Mouse (Mus musculus): ENCODE data around the gene Ttpal. TPM values are rescaled to one million over a fixed set of nuclear protein-coding genes. Genes with fewer than 3 reads are reported as not detected.
"Not testable (repeated sequence)": the region's sequence is repeated elsewhere in the genome, so short reads cannot be mapped to it uniquely, and the experiment has no call there.

Ttpal gene
- polyA plus RNA-seq, 1 experiment from 2014 or later, result 35.7 TPM

- ATAC-seq (ENCODE audit: low FRiP score, low TSS enrichment), result no peak
- H3K27me3 ChIP-seq (ENCODE audit: insufficient read depth, low read length), result no peaks in the 10 kb centered on the region
- no peak overlapping the region for H3K9ac ChIP-seq (replicated peaks; ENCODE audit: low read length)
- 75% methylated on average over 3 of the region's 3 CpGs for WGBS
- H3K27ac ChIP-seq (ENCODE audit: low read length), result no peak overlapping the region
- no peaks in the 10 kb centered on the region for H3K9me3 ChIP-seq (ENCODE audit: low read length)
- H3K4me2 ChIP-seq (replicated peaks; ENCODE audit: low read depth, low read length), result no peak overlapping the region
- H3K4me1 ChIP-seq (ENCODE audit: insufficient read depth, low read length), result no peaks in the 10 kb centered on the region
- peaks cover 57% of the 10 kb centered on the region for H3K36me3 ChIP-seq (ENCODE audit: insufficient read depth, low read length)
- no peak overlapping the region for H3K4me3 ChIP-seq (ENCODE audit: low read length)
Measured at GRCm38 (mm10) chr2:163616652-163617227, 14.6 kb downstream of the Ttpal start.

DNA sequence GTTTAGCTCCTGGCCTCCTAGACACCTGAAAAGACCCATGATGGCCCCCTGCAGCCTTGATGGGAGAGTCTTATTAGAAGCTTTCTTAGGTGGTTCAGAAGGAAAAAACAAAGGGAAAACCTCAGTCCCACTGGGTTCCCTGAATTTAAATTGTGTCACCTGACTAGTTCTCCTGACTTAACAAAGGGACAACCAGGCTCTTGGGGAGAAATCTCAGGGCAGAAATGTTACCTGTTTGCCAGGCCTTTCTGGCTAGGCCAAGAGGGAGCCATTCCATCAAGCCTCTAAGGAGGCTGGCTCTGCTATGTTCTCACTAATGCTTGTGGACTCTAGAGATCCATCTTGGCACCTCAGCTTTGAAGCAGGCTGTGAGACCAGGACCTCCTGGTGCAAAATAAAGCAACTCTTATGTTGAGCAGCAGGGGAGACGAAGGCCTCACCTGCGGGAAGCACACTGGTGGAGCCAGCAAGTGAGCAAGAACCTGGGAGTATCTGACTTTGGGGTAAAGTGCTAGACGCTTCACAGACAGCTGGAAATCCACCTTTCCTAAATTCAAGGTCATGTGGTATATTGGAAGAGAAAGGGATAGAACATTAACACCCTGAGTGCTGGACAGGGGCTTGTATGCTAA lies 15.2 kb downstream of the Ttpal start:
- Histone ChIP-seq H3K9ac (replicated peaks; ENCODE audit: low read length) (no peak overlapping the region), H3K27me3 (ENCODE audit: insufficient read depth, low read length) (no peaks in the 10 kb centered on the region), H3K4me3 (ENCODE audit: low read length) (no peak overlapping the region), H3K27ac (ENCODE audit: low read length) (no peak overlapping the region), H3K36me3 (ENCODE audit: insufficient read depth, low read length) (peaks cover 59% of the 10 kb centered on the region), H3K4me1 (ENCODE audit: insufficient read depth, low read length) (no peaks in the 10 kb centered on the region), H3K4me2 (replicated peaks; ENCODE audit: low read depth, low read length) (no peak overlapping the region), H3K9me3 (ENCODE audit: low read length) (no peaks in the 10 kb centered on the region)
- no peak for ATAC-seq (ENCODE audit: low FRiP score, low TSS enrichment)
- WGBS, result 91% methylated on average over 3 of the region's 3 CpGs

GRCm38 (mm10) chr2:163617874-163618273 lies 15.8 kb downstream of the Ttpal start:
- no peak for ATAC-seq (ENCODE audit: low FRiP score, low TSS enrichment)
- no peak overlapping the region for H3K27ac ChIP-seq (ENCODE audit: low read length)
- H3K9ac ChIP-seq (replicated peaks; ENCODE audit: low read length), result no peak overlapping the region
- H3K4me1 ChIP-seq (ENCODE audit: insufficient read depth, low read length), result no peaks in the 10 kb centered on the region
- no peaks in the 10 kb centered on the region for H3K27me3 ChIP-seq (ENCODE audit: insufficient read depth, low read length)
- peaks cover 64% of the 10 kb centered on the region for H3K36me3 ChIP-seq (ENCODE audit: insufficient read depth, low read length)
- no peak overlapping the region for H3K4me3 ChIP-seq (ENCODE audit: low read length)
- H3K9me3 ChIP-seq (ENCODE audit: low read length), result no peaks in the 10 kb centered on the region
- H3K4me2 ChIP-seq (replicated peaks; ENCODE audit: low read depth, low read length), result no peak overlapping the region
- 91% methylated on average over 4 of the region's 4 CpGs for WGBS

DNA sequence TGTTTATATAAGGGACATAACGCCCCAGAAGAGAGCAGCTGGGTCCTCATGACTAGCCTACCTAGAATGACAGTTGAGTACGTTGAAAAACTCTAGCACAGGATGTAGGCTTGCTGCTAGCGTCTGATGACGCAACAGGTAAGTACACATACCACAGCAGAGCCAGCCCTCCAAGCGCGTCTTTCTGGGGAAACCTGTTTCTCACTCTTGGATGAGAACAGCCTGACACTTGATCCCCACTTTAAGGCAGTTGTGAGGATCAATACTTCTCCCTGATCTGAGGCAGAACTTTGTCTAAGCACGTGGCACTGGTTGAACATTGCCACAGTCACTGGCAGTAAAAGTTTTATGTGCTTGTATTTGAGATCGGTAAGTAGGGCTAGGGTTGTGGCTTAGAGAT lies 18.3 kb downstream of the Ttpal start:
- H3K27ac ChIP-seq (ENCODE audit: low read length), result no peak overlapping the region
- no peaks in the 10 kb centered on the region for H3K4me1 ChIP-seq (ENCODE audit: insufficient read depth, low read length)
- ATAC-seq (ENCODE audit: low FRiP score, low TSS enrichment), result no peak
- H3K27me3 ChIP-seq (ENCODE audit: insufficient read depth, low read length), result no peaks in the 10 kb centered on the region
- H3K4me2 ChIP-seq (replicated peaks; ENCODE audit: low read depth, low read length), result no peak overlapping the region
- peaks cover 57% of the 10 kb centered on the region for H3K36me3 ChIP-seq (ENCODE audit: insufficient read depth, low read length)
- H3K4me3 ChIP-seq (ENCODE audit: low read length), result no peak overlapping the region
- H3K9me3 ChIP-seq (ENCODE audit: low read length), result no peaks in the 10 kb centered on the region
- H3K9ac ChIP-seq (replicated peaks; ENCODE audit: low read length), result no peak overlapping the region
- 88% methylated on average over 8 of the region's 8 CpGs for WGBS

GRCm38 (mm10) chr2:163621401-163621800 lies 19.3 kb downstream of the Ttpal start:
- not testable (repeated sequence) for ATAC-seq (ENCODE audit: low FRiP score, low TSS enrichment); H3K27me3 ChIP-seq (ENCODE audit: insufficient read depth, low read length); H3K4me3 ChIP-seq (ENCODE audit: low read length); H3K4me1 ChIP-seq (ENCODE audit: insufficient read depth, low read length); H3K27ac ChIP-seq (ENCODE audit: low read length); H3K9ac ChIP-seq (replicated peaks; ENCODE audit: low read length); H3K9me3 ChIP-seq (ENCODE audit: low read length); H3K4me2 ChIP-seq (replicated peaks; ENCODE audit: low read depth, low read length)
- H3K36me3 ChIP-seq (ENCODE audit: insufficient read depth, low read length), result peaks cover 56% of the 10 kb centered on the region
- 94% methylated on average over 3 of the region's 3 CpGs for WGBS

DNA sequence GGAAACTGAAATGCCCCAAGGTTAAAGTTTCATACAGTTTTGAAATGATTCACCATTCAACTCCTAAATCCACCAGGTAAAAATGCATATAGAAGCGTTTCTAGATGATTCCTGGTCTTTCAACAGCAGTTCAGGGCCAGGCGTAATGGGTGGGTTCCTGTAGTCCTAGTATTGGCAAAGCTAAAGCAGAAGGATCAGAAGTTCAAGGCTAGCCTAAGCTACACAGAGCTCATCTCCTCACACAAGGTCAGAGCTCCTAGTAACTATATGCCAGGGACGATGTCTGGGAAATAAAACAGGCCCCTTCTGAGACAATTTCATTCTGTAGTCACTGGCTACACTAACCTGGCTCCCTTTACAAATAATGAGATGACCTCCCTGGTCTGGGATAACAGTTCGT lies 29.1 kb downstream of the Ttpal start:
- Histone ChIP-seq H3K9me3 (ENCODE audit: low read length) (no peaks in the 10 kb centered on the region), H3K27ac (ENCODE audit: low read length) (no peak overlapping the region)

DNA sequence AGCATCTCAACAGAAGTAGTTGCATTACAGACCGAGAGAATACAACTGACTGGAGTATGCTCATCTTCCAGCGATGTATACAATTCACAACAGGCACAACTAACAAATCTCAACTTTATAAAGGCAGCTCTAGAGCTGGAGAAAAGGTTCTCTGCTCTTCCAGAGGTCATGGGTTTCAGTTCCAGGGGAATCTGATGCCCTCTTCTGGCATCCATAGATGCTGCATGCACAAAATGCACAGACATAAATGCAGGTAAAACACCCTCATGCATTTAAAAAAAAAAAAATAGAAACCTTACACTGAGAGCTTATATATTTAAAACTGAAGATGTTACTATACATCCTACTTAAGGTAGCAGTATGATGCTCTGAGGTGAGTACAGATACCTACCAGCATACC lies 29.6 kb downstream of the Ttpal start:
- Histone ChIP-seq H3K4me3 (ENCODE audit: low read length) (no peak overlapping the region), H3K36me3 (ENCODE audit: insufficient read depth, low read length) (peaks cover 58% of the 10 kb centered on the region), H3K4me2 (replicated peaks; ENCODE audit: low read depth, low read length) (no peak overlapping the region), H3K27ac (ENCODE audit: low read length) (no peak overlapping the region), H3K9me3 (ENCODE audit: low read length) (no peaks in the 10 kb centered on the region), H3K4me1 (ENCODE audit: insufficient read depth, low read length) (no peaks in the 10 kb centered on the region), H3K27me3 (ENCODE audit: insufficient read depth, low read length) (no peaks in the 10 kb centered on the region), H3K9ac (replicated peaks; ENCODE audit: low read length) (no peak overlapping the region)
- WGBS, result 97% methylated on average over 2 of the region's 2 CpGs
- no peak for ATAC-seq (ENCODE audit: low FRiP score, low TSS enrichment)

More for the DNA sequence above, 29.1 kb downstream of the Ttpal start:
- Histone ChIP-seq H3K27me3 (ENCODE audit: insufficient read depth, low read length) (no peaks in the 10 kb centered on the region), H3K4me2 (replicated peaks; ENCODE audit: low read depth, low read length) (no peak overlapping the region), H3K9ac (replicated peaks; ENCODE audit: low read length) (no peak overlapping the region), H3K4me3 (ENCODE audit: low read length) (no peak overlapping the region), H3K36me3 (ENCODE audit: insufficient read depth, low read length) (peaks cover 63% of the 10 kb centered on the region), H3K4me1 (ENCODE audit: insufficient read depth, low read length) (no peaks in the 10 kb centered on the region)
- ATAC-seq (ENCODE audit: low FRiP score, low TSS enrichment), result no peak
- 95% methylated on average over 4 of the region's 4 CpGs for WGBS

GRCm38 (mm10) chr2:163634211-163634610 lies 32.1 kb downstream of the Ttpal start:
- Histone ChIP-seq H3K36me3 (ENCODE audit: insufficient read depth, low read length) (peaks cover 38% of the 10 kb centered on the region), H3K9me3 (ENCODE audit: low read length) (no peaks in the 10 kb centered on the region), H3K27me3 (ENCODE audit: insufficient read depth, low read length) (no peaks in the 10 kb centered on the region), H3K4me2 (replicated peaks; ENCODE audit: low read depth, low read length) (no peak overlapping the region), H3K4me3 (ENCODE audit: low read length) (no peak overlapping the region), H3K4me1 (ENCODE audit: insufficient read depth, low read length) (0 out of 2 replicates have a peak, but pooled peaks cover 2% of the 10 kb centered on the region), H3K27ac (ENCODE audit: low read length) (no peak overlapping the region), H3K9ac (replicated peaks; ENCODE audit: low read length) (no peak overlapping the region)
- ATAC-seq (ENCODE audit: low FRiP score, low TSS enrichment), result no peak
- WGBS, result 81% methylated on average over 2 of the region's 2 CpGs

GRCm38 (mm10) chr2:163636057-163636456 lies 33.9 kb downstream of the Ttpal start:
- no peak overlapping the region for H3K9ac ChIP-seq (replicated peaks; ENCODE audit: low read length)
- no peaks in the 10 kb centered on the region for H3K9me3 ChIP-seq (ENCODE audit: low read length)
- H3K27ac ChIP-seq (ENCODE audit: low read length), result no peak overlapping the region
- WGBS, result 92% methylated on average over 2 of the region's 2 CpGs
- no peak overlapping the region for H3K4me2 ChIP-seq (replicated peaks; ENCODE audit: low read depth, low read length)
- H3K4me1 ChIP-seq (ENCODE audit: insufficient read depth, low read length), result peaks cover 14% of the 10 kb centered on the region; the same call in 1 of the 2 replicates
- no peaks in the 10 kb centered on the region for H3K27me3 ChIP-seq (ENCODE audit: insufficient read depth, low read length)
- no peak for ATAC-seq (ENCODE audit: low FRiP score, low TSS enrichment)
- H3K36me3 ChIP-seq (ENCODE audit: insufficient read depth, low read length), result peaks cover 23% of the 10 kb centered on the region
- no peak overlapping the region for H3K4me3 ChIP-seq (ENCODE audit: low read length)

DNA sequence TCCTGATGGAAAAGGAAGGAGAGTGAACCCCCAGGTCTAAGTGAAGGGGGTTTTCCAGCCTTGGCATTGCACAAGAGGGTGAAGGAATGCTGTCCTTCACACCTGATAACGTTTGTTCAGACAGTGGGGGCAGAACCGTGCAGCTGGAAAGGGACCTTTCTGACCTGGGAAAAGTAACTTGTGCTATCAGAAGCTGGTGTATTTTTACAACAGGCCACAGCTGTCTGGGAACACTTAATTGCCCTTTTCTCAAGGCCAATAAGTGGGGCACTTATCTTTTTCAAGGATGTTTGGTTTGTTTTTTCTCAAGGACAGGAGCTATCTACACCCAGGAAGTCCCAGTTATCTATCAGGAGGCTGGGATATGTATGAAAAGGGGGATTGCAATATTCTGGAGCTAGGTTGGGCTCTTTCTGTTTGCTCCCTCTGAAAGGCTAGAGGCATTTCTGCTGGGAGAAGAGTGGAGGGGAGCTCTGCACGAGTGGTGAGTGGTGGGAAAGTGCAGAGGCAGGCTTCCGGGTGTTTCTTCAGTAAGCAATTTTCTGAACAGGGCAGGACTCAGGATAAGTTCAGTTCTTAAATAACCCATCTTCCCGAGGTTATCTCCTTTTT lies 35.6 kb downstream of the Ttpal start:
- Histone ChIP-seq H3K27ac (ENCODE audit: low read length) (no peak overlapping the region), H3K4me3 (ENCODE audit: low read length) (no peak overlapping the region), H3K9me3 (ENCODE audit: low read length) (no peaks in the 10 kb centered on the region), H3K27me3 (ENCODE audit: insufficient read depth, low read length) (no peaks in the 10 kb centered on the region), H3K4me1 (ENCODE audit: insufficient read depth, low read length) (peaks cover 27% of the 10 kb centered on the region), H3K4me2 (replicated peaks; ENCODE audit: low read depth, low read length) (no peak overlapping the region), H3K9ac (replicated peaks; ENCODE audit: low read length) (no peak overlapping the region), H3K36me3 (ENCODE audit: insufficient read depth, low read length) (peaks cover 13% of the 10 kb centered on the region; the same call in 1 of the 2 replicates)
- ATAC-seq (ENCODE audit: low FRiP score, low TSS enrichment), result no peak
- 37% methylated on average over 5 of the region's 5 CpGs for WGBS

All from kidney, embryonic 16.5 days (tissue).